Mouse (Mus musculus): ENCODE data around the gene Tgds. TPM values are rescaled to one million over a fixed set of nuclear protein-coding genes. Genes with fewer than 3 reads are reported as not detected.
A peak's percentile ranks its signal among the peaks of the same experiment; 100 is the strongest.

Tgds gene
- total and polyA plus RNA-seq, 2 experiments from 2014 or later: 4.3 to 7.3 TPM

GRCm38 (mm10) chr14:118083851-118084250, 48.7 kb downstream of the Tgds start:
- DNase-seq (ENCODE audit: low spot score) (no peak), ATAC-seq (ENCODE audit: low FRiP score) (no peak)
- no peak overlapping the region for H3K4me3 ChIP-seq (ENCODE audit: low read depth, low read length)
- no peak overlapping the region for H3K9ac ChIP-seq (replicated peaks; ENCODE audit: low read length, poor library complexity, severe bottlenecking)
- no peak overlapping the region for H3K4me2 ChIP-seq (ENCODE audit: low read depth, low read length, poor library complexity, severe bottlenecking)
- H3K9me3 ChIP-seq (ENCODE audit: low read length): no peaks in the 10 kb centered on the region
- H3K27ac ChIP-seq (ENCODE audit: low read depth, low read length): no peak overlapping the region
- no peak for TF ChIP-seq CTCF (IDR thresholded peaks at IDR 0.05)
- H3K4me1 ChIP-seq (ENCODE audit: insufficient read depth, low read length): no peaks in the 10 kb centered on the region
- no peaks in the 10 kb centered on the region for H3K27me3 ChIP-seq (ENCODE audit: insufficient read depth, low read length)
- H3K36me3 ChIP-seq (ENCODE audit: insufficient read depth, low read length): no peaks in the 10 kb centered on the region
- 84% methylated on average over 6 of the region's 6 CpGs for WGBS

- H3K27me3 ChIP-seq (ENCODE audit: insufficient read depth, low read length): no peaks in the 10 kb centered on the region
- no peak overlapping the region for H3K27ac ChIP-seq (ENCODE audit: low read depth, low read length)
- no peaks in the 10 kb centered on the region for H3K9me3 ChIP-seq (ENCODE audit: low read length)
- no peak overlapping the region for H3K4me3 ChIP-seq (ENCODE audit: low read depth, low read length)
- H3K9ac ChIP-seq (replicated peaks; ENCODE audit: low read length, poor library complexity, severe bottlenecking): no peak overlapping the region
- no peak for TF ChIP-seq CTCF (IDR thresholded peaks at IDR 0.05)
- H3K4me2 ChIP-seq (ENCODE audit: low read depth, low read length, poor library complexity, severe bottlenecking): no peak overlapping the region
- no peaks in the 10 kb centered on the region for H3K36me3 ChIP-seq (ENCODE audit: insufficient read depth, low read length)
- no peaks in the 10 kb centered on the region for H3K4me1 ChIP-seq (ENCODE audit: insufficient read depth, low read length)
- no peak for ATAC-seq (ENCODE audit: low FRiP score)
- peak; percentile 18 for DNase-seq (ENCODE audit: low spot score)
- 45% methylated on average over 11 of the region's 11 CpGs for WGBS
Measured at GRCm38 (mm10) chr14:118080606-118081005, 51.9 kb downstream of the Tgds start.

GRCm38 (mm10) chr14:118070100-118070499, 62.5 kb downstream of the Tgds start:
- no peak overlapping the region for H3K9ac ChIP-seq (replicated peaks; ENCODE audit: low read length, poor library complexity, severe bottlenecking)
- no peak for TF ChIP-seq CTCF (IDR thresholded peaks at IDR 0.05)
- H3K36me3 ChIP-seq (ENCODE audit: insufficient read depth, low read length): no peaks in the 10 kb centered on the region
- 65% methylated on average over 12 of the region's 12 CpGs for WGBS
- no peaks in the 10 kb centered on the region for H3K4me1 ChIP-seq (ENCODE audit: insufficient read depth, low read length)
- no peaks in the 10 kb centered on the region for H3K27me3 ChIP-seq (ENCODE audit: insufficient read depth, low read length)
- no peak overlapping the region for H3K4me3 ChIP-seq (ENCODE audit: low read depth, low read length)
- no peak overlapping the region for H3K4me2 ChIP-seq (ENCODE audit: low read depth, low read length, poor library complexity, severe bottlenecking)
- DNase-seq (ENCODE audit: low spot score) (no peak), ATAC-seq (ENCODE audit: low FRiP score) (0 out of 2 replicates have a peak, but pooled peaks have one; percentile 34)
- no peaks in the 10 kb centered on the region for H3K9me3 ChIP-seq (ENCODE audit: low read length)
- H3K27ac ChIP-seq (ENCODE audit: low read depth, low read length): no peak overlapping the region

GRCm38 (mm10) chr14:118069439-118070079, 63.0 kb downstream of the Tgds start:
- H3K4me3 ChIP-seq (ENCODE audit: low read depth, low read length): no peak overlapping the region
- H3K36me3 ChIP-seq (ENCODE audit: insufficient read depth, low read length): no peaks in the 10 kb centered on the region
- H3K9me3 ChIP-seq (ENCODE audit: low read length): no peaks in the 10 kb centered on the region
- no peak overlapping the region for H3K4me2 ChIP-seq (ENCODE audit: low read depth, low read length, poor library complexity, severe bottlenecking)
- TF ChIP-seq CTCF (IDR thresholded peaks at IDR 0.05): no peak
- ATAC-seq (ENCODE audit: low FRiP score) (no peak), DNase-seq (ENCODE audit: low spot score) (no peak)
- H3K4me1 ChIP-seq (ENCODE audit: insufficient read depth, low read length): no peaks in the 10 kb centered on the region
- WGBS: 85% methylated on average over 12 of the region's 12 CpGs
- no peaks in the 10 kb centered on the region for H3K27me3 ChIP-seq (ENCODE audit: insufficient read depth, low read length)
- no peak overlapping the region for H3K27ac ChIP-seq (ENCODE audit: low read depth, low read length)
- no peak overlapping the region for H3K9ac ChIP-seq (replicated peaks; ENCODE audit: low read length, poor library complexity, severe bottlenecking)

Other genes with a start within 250 kb of the Tgds start
- gene Dct, start 80.5 kb downstream of the Tgds start, total RNA-seq (2014; rRNA removed): 0.49 TPM in 1 of 2 replicates, not detected in the other
- gene Dct, start 80.5 kb downstream of the Tgds start, polyA plus RNA-seq (2015; fragmentation: Nextera tagmentation; extraction: Ambion mirVana): 0.44 and 0.63 TPM in 2 replicates
- gene Gpr180, start 4.4 kb upstream of the Tgds start, total RNA-seq (2014; rRNA removed): 43.7 and 62.3 TPM in 2 replicates
- 49.3 and 51.6 TPM in 2 replicates for gene Gpr180, start 4.4 kb upstream of the Tgds start, polyA plus RNA-seq (2015; fragmentation: Nextera tagmentation; extraction: Ambion mirVana)
- 27.8 and 37.9 TPM in 2 replicates for gene Sox21, start 104.3 kb upstream of the Tgds start, total RNA-seq (2014; rRNA removed)
- gene Sox21, start 104.3 kb upstream of the Tgds start, polyA plus RNA-seq (2015; fragmentation: Nextera tagmentation; extraction: Ambion mirVana): 6.4 and 7.4 TPM in 2 replicates
- not detected in 2 replicates for gene Gm9376, start 134.2 kb upstream of the Tgds start, total RNA-seq (2014; rRNA removed)
- not detected in 2 replicates for gene Gm9376, start 134.2 kb upstream of the Tgds start, polyA plus RNA-seq (2015; fragmentation: Nextera tagmentation; extraction: Ambion mirVana)